Mouse (Mus musculus): ENCODE results near the gene Dpp6.
A peak's percentile ranks its signal among the peaks of the same experiment; 100 is the strongest.

Gene Dpp6

GRCm38 (mm10) chr5:27677247-27677666 lies 860.3 kb downstream of the Dpp6 start:
- DNase-seq (ENCODE audit: low spot score): no peak

GRCm38 (mm10) chr5:27679151-27679550 lies 862.1 kb downstream of the Dpp6 start:
- no peak for DNase-seq (ENCODE audit: low spot score)

DNA sequence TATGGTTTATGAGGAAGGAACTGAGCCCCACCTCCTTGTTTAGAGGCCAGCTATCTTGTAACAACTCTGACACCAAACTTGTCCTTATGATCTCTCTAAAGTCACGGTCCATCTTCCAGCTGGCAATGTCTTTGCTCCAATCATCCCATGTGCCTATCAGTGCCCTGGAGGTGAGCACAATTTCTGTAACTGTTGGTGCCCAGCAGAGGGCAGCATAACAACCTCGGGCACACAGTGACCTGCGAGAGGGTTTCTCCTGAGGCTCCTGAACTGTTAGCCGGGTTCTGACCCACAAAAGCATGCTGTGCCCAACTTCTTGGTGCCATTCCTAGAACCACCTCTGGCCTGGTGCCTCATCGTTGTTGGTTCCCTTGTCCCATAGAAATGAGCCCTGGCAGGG lies 863.5 kb downstream of the Dpp6 start:
- no peak for DNase-seq (ENCODE audit: low spot score)

- no peak for DNase-seq (ENCODE audit: low spot score)
These were observed 868.2 kb downstream of the Dpp6 start for GRCm38 (mm10) chr5:27685162-27685561.

DNA sequence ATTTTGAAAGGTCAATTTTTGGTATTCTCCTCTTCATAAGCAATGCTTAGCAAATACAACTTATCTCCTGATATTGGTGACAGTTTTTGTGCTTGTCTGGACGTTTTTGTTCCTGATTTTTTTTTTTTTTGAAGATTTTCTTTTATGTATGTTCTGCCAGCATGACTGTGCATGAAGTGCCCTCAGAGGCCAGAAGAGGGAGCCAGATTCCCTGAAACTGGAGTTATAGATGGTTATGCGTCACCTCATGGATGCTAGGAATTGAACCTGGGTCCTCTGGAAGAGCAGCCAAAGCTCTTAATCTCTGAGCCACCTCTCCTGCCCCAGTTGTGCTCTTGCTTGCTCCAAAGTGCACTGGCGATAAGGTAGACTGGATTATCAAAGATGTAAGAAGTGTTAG lies 868.9 kb downstream of the Dpp6 start:
- no peak for DNase-seq (ENCODE audit: low spot score)

- DNase-seq (ENCODE audit: low spot score): no peak
These were observed 870.3 kb downstream of the Dpp6 start for GRCm38 (mm10) chr5:27687311-27687710.

DNA sequence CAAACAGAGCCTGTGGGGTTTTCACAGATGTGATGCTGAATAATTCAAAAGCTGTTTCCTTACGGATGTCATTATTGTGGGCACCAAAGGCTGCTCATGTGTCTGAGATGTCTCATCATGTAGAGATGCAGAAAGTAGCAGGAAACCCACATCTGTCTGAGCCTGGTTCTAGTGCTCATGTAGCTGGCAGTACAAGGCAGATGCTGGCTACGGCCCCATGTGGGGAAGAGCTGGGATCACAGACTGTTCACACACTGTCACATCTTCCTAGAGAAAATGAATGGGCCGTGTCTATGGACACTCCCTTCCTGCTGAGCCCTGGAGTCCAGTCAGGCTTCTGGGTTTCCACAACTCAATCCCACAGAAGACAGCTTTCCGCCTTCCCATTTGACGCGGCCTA lies 885.5 kb downstream of the Dpp6 start:
- no peak for DNase-seq (ENCODE audit: low spot score)

DNA sequence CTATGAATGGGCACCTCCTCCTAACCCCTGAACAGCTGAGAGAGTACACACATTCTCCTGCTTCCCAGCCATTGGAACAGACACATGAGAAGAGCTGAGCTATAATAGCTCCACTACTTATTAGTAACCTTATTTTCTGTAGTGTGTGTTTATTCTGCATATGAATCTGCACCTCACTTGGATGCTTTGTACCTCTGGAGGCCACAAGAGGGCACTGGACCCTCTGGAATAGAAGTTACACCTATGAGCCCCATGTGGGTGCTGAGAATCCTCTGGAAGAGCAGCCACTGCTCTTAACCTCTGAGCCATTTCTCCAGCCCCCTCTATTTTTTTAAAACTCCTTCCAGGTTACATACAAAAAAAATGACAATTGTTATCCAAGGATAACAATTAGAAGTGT lies 888.0 kb downstream of the Dpp6 start:
- DNase-seq (ENCODE audit: low spot score): no peak

DNA sequence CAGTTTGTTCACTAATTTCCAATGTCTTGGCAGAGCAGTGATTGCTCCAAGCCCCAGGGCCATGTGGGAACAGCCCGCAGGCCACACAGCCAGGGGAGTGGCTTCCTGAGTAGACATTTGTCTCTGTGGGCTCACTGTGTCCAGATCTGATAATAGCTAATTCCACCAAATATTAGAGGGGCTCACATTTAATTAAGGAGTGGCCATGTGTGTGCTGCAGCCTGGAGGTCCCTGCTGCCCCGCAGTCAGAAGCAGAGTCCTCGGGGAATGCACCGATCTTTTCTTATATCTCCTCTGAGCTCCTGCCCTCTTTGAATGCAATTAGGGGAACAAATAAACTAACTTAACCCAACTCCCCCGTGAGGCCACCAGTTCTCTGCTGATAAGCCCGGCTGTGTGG lies 889.5 kb downstream of the Dpp6 start:
- DNase-seq (ENCODE audit: low spot score): no peak

DNA sequence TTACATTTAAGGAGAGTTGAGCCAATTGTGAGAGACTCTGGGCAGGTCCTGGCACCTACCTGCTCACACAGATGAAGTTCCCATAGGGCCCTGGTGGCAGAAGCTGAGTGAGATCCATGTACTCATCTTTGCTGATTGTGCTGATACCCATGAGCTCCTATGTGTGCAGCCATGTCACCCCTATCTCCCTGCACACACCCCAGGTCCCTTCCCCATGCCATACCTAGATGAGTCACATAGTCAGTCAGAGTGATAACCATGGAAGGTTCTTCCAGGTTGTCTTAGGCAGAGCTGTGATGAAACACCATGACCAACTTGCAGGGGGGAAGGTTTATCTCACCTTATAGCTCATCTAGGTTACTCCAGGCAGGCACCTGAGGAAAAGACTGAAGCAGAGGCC lies 890.3 kb downstream of the Dpp6 start:
- no peak for DNase-seq (ENCODE audit: low spot score)

DNA sequence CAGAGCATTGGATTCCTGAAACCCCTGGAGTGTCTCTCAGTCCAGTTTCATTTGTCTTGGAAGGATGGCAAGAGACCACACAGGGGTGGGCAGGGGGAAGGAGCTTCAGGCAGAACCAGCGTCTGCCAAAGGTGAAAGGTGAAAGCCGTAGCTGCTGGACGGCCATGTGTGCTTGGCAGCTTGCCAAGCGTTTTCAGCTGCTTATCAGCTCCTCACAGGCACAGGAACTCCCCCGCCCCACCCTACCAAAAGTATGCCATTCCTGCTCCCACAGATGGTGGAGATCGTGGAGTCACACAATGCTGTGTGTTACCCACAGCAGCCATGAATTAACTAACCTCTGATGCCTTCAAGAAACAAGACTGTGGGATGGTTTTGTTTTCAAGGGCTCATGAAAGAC lies 891.2 kb downstream of the Dpp6 start:
- DNase-seq (ENCODE audit: low spot score): no peak

GRCm38 (mm10) chr5:27711461-27712192 lies 894.6 kb downstream of the Dpp6 start:
- DNase-seq (ENCODE audit: low spot score): no peak

GRCm38 (mm10) chr5:27714356-27714755 lies 897.4 kb downstream of the Dpp6 start:
- no peak for DNase-seq (ENCODE audit: low spot score)

GRCm38 (mm10) chr5:27716026-27716425 lies 899.0 kb downstream of the Dpp6 start:
- no peak for DNase-seq (ENCODE audit: low spot score)

- no peak for DNase-seq (ENCODE audit: low spot score)
These were observed 900.3 kb downstream of the Dpp6 start for GRCm38 (mm10) chr5:27717301-27717700.

- DNase-seq (ENCODE audit: low spot score): no peak
These were observed 902.3 kb downstream of the Dpp6 start for GRCm38 (mm10) chr5:27719311-27719710.

DNA sequence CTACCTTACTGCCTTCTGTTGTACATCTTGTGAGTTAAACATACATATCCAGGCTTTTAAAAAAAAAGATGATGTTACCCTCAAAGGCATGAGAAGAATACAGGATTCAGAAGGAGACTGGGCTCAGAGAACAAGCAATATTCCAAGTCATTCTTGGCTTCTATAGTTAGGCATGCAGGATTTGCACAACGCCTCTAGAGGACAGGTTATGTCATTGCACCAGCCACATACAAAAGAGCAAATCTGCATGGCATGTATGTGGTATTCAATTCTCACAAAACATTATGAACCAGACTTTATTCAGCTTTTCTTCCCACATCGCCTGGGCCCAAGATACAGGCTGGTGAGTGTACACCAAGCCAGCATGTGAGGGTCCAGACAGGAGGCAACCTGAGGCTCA lies 907.5 kb downstream of the Dpp6 start:
- DNase-seq (ENCODE audit: low spot score): no peak

DNA sequence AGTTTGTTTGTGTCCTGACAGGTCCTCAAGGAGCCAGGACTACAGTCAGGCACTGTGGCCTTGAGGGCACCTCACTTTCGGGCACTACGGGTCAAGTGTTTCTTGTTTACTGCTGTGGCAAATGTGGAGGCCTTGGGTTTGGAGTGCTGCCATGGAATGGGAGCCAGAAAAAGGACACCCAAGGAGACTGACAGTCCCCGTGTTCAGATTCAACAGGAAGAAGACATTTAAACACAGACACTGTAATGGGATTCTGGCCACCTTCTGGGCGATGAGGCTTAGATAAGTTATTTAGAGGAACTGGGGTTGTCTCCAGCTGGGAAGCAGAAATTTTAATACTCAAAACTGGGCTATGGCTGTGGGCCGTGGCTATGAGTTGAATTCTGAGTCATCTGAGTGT lies 913.7 kb downstream of the Dpp6 start:
- peak; percentile 66 for DNase-seq (ENCODE audit: low spot score)

GRCm38 (mm10) chr5:27731392-27731791 lies 914.4 kb downstream of the Dpp6 start:
- no peak for DNase-seq (ENCODE audit: low spot score)

- DNase-seq (ENCODE audit: low spot score): no peak
These were observed 915.4 kb downstream of the Dpp6 start for GRCm38 (mm10) chr5:27732288-27732868.

GRCm38 (mm10) chr5:27737168-27737567 lies 920.2 kb downstream of the Dpp6 start:
- peak; percentile 20 for DNase-seq (ENCODE audit: low spot score)

DNA sequence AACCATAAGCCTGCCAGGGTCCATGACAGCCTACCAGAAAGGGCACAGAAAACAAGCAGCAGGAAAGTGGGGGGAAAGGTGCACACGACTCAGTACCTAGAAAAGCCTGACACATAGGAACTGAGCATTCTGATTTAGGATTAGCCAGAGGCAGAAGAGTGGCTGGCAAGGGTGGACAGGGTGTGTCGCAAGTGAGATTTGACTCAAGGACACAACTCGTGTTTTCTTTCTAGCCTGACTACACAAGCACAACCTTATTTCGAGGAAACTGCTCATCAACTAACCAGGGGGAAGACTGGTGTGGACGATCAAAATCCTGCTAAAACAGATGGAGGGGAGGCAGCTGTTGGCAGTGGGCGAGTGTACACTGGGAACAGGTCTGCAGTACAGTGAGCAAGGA lies 922.2 kb downstream of the Dpp6 start:
- DNase-seq (ENCODE audit: low spot score): no peak

DNA sequence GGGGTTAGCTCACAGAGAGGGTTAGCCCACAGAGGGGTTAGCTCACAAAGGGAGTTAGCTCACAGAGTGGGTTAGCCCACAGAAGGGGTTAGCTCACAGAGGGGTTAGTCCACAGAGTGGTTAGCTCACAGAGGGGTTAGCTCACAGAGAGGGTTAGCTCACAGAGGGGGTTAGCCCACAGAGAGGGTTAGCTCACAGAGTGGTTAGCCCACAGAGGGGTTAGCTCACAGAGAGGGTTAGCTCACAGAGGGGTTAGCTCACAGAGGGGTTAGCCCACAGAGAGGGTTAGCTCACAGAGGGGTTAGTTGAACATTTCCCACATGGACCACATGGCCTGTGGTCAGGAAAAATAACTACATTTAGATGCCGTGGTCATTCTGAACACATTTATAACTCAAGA lies 927.9 kb downstream of the Dpp6 start:
- no peak for DNase-seq (ENCODE audit: low spot score)

GRCm38 (mm10) chr5:27765780-27766179 lies 948.8 kb downstream of the Dpp6 start:
- DNase-seq (ENCODE audit: low spot score): no peak

All from ovary, adult 18-20 months (tissue).